Mouse (Mus musculus) forebrain, embryonic 12.5 days (tissue): ENCODE measurements around the gene Tpt1. TPM values are rescaled to one million over a fixed set of nuclear protein-coding genes. Genes with fewer than 3 reads are reported as not detected.

Experiments
- ATAC-seq: fragments of 200-750 bp; cut with Nextera tagmentation; 2 replicates; pipeline ENCODE4 v1.8.0; 2017; ENCODE audit warnings: moderate TSS enrichment; ENCODE audit not compliant: low FRiP score
- H3K27ac ChIP-seq: fragments of 300-500 bp; sonication (generic); 2 replicates; pipeline ENCODE4 v1.5.1; 2016; ENCODE audit warnings: mild to moderate bottlenecking
- H3K27me3 ChIP-seq: fragments of 300-500 bp; sonication (generic); 2 replicates; pipeline ENCODE4 v1.6.1; 2016; ENCODE audit warnings: mild to moderate bottlenecking
- H3K36me3 ChIP-seq: fragments of 300-500 bp; sonication (generic); replicated peaks from 2 replicates; pipeline ENCODE4 v1.6.1; 2016; ENCODE audit warnings: mild to moderate bottlenecking
- H3K4me1 ChIP-seq: fragments of 300-500 bp; sonication (generic); 2 replicates; pipeline ENCODE4 v1.6.1; 2016
- H3K4me2 ChIP-seq: fragments of 300-500 bp; sonication (generic); 2 replicates; pipeline ENCODE4 v1.6.1; 2016; ENCODE audit warnings: mild to moderate bottlenecking, moderate library complexity
- H3K4me3 ChIP-seq: fragments of 300-500 bp; sonication (generic); replicated peaks from 2 replicates; pipeline ENCODE4 v1.5.1; 2016; ENCODE audit warnings: mild to moderate bottlenecking
- H3K9ac ChIP-seq: fragments of 300-500 bp; sonication (generic); 2 replicates; pipeline ENCODE4 v1.6.1; 2016; ENCODE audit warnings: mild to moderate bottlenecking
- H3K9me3 ChIP-seq: fragments of 300-500 bp; sonication (generic); 2 replicates; pipeline ENCODE4 v1.6.1; 2016
- WGBS: fragments of 180-500 bp; shearing (Covaris S2); methylation state at CpG from one replicate; pipeline ENCODE4 v1.1.7; 2016; 5-methylcytosine and 5-hydroxymethylcytosine counted together
- polyA plus RNA-seq: library from polyadenylated mRNA; unstranded; fragments of >200 nt; fragmentation: Nextera tagmentation; extraction: Ambion mirVana; gene quantifications from 2 replicates; pipeline ENCODE4 v1.2.1, GENCODE M21; 2016

Tpt1 gene
- polyA plus RNA-seq, 1 experiment from 2014 or later = 986 TPM

DNA sequence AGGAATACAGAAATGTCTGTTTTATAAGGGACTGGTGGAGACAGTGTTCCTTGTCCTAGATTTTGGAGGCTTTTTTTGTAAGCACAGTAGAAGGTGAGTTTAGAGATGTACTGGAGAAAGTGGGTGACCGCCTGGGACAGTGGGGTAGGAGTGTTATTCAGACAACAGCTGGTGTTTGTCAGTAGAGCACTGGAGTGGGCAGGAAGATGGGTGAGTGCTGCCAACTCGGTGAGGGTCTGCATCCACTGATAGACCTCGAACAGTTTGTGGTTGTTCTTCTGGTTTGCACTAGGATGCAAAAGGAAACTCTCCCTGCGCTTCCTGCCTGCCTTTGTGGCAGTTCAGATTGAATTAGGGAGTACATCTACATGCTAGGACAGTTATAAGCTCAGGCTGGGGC is 2.8 kb downstream of the Tpt1 start:
- 86% methylated on average over 4 of the region's 4 CpGs for WGBS
- Histone ChIP-seq H3K27me3 (no peaks in the 10 kb centered on the region), H3K9ac (no peak overlapping the region), H3K4me1 (peaks cover 40% of the 10 kb centered on the region), H3K9me3 (no peaks in the 10 kb centered on the region), H3K4me2 (0 out of 2 replicates have a peak overlapping the region, but pooled peaks have one; percentile 11), H3K27ac (no peak overlapping the region; the same call in 1 of the 2 replicates), H3K36me3 (peaks cover 56% of the 10 kb centered on the region), H3K4me3 (no peak overlapping the region)
- no peak for ATAC-seq

DNA sequence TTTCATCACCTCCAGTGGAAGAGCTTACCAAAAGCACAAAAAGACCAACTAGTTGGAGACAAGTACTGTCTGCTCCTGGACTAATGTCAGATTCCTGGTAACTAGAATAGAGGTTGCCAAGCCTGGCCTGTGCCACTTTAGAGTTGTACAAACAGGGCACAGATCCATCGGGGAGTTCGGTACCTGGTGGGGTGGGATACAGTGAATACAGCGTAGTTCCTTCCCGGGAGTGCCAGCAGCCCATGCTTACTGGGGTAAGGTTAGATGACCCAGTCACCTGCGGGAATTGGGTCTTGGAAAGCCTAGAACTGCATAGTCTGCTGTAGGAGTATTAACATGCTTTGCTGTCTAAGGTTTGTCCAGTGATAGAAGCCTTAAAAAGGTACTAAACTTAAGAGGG is 3.6 kb downstream of the Tpt1 start:
- ATAC-seq = no peak
- no peak overlapping the region for H3K27ac ChIP-seq
- WGBS = 93% methylated on average over 5 of the region's 5 CpGs
- H3K36me3 ChIP-seq = peaks cover 56% of the 10 kb centered on the region
- H3K4me3 ChIP-seq = no peak overlapping the region
- H3K4me2 ChIP-seq = no peak overlapping the region
- no peaks in the 10 kb centered on the region for H3K9me3 ChIP-seq
- peaks cover 40% of the 10 kb centered on the region for H3K4me1 ChIP-seq
- H3K27me3 ChIP-seq = no peaks in the 10 kb centered on the region
- no peak overlapping the region for H3K9ac ChIP-seq

DNA sequence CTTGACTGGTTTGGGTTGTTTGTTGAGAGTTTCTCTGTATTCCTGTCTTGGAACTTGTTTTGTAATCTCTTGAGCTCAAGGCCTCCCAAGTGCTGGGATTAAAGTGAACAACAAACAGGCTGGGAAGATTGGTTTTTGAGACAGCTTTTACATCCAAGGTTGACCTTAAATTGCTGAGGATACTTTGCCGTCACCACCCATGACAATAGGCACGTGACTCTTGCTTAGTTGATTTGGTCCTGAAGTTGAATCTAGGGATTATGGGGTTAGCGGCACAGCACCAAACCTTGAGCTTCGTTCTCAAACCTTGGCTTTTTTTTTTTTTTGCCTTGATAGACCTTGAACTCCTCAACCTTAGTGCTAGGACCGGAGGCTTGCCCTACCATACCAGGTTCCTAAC is 4.3 kb downstream of the Tpt1 start:
- H3K4me2 ChIP-seq = no peak overlapping the region
- 79% methylated on average over 5 of the region's 5 CpGs for WGBS
- no peak overlapping the region for H3K27ac ChIP-seq
- H3K9ac ChIP-seq = no peak overlapping the region
- no peak overlapping the region for H3K4me3 ChIP-seq
- peaks cover 56% of the 10 kb centered on the region for H3K36me3 ChIP-seq
- no peaks in the 10 kb centered on the region for H3K27me3 ChIP-seq
- H3K9me3 ChIP-seq = no peaks in the 10 kb centered on the region
- H3K4me1 ChIP-seq = peaks cover 38% of the 10 kb centered on the region
- ATAC-seq = no peak

DNA sequence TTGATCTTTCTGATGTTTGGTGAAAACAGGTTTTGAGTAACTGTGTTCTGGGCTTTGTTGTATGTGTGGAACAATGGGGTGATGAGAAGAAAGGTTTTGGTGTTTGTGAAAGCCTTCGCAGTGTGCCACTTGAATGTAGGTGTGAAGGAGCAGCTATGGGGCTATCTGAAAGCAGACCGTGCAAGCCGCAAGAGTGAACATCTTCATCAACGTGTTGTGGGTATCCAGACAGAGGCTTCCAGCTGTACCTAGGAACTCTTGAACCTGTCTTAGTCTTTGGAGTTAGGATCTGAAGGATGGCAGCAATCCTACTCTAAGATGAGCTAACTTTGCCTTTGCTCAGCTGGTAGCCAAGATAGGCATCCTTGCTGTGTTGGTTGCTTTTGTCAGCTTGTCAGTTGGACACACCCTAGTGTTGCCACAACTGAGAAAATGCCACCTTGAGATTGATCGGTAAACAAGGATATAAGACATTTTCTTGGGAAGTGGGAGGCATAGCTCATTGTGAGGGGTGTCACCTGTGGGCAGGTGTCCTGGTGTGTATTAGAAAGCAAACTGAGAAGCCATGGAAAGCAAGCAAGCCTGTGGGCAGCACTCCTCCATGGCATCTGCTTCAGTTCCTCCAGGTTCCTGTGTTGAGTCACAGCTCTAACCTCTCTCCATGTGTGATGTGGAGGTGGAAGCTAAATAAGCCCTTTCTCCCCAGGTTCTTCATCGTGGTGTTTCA is 5.1 kb downstream of the Tpt1 start:
- H3K27me3 ChIP-seq = no peaks in the 10 kb centered on the region
- H3K4me3 ChIP-seq = no peak overlapping the region
- peak overlapping the region; percentile 43; the same call in 1 of the 2 replicates for H3K27ac ChIP-seq
- ATAC-seq = no peak
- no peak overlapping the region for H3K9ac ChIP-seq
- H3K4me1 ChIP-seq = peaks cover 37% of the 10 kb centered on the region
- 81% methylated on average over 6 of the region's 6 CpGs for WGBS
- no peak overlapping the region for H3K4me2 ChIP-seq
- H3K36me3 ChIP-seq = peaks cover 59% of the 10 kb centered on the region
- H3K9me3 ChIP-seq = no peaks in the 10 kb centered on the region

DNA sequence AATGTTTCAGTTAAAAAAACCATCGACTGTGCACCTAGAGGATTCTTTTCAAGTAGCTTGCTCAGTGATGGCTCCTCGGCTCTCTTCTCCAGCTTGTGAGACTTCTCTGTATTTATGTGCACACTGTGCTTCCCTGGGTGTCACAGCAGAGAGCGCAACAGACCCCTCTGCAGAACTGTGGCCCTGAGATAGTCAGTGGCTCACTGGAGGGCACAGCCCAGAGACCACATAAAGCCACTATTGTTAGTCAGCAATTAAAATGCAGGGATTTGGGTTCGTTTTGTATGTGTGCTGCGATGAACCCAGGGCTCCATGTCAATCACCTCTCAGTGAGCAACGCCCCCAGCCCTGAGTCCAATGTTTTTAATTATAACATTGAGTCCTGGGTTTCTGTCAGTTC is 5.9 kb downstream of the Tpt1 start:
- H3K9ac ChIP-seq = no peak overlapping the region
- 15% methylated on average over 6 of the region's 6 CpGs for WGBS
- H3K4me3 ChIP-seq = no peak overlapping the region
- H3K4me2 ChIP-seq = no peak overlapping the region
- peak; percentile 77 for ATAC-seq
- H3K4me1 ChIP-seq = peaks cover 37% of the 10 kb centered on the region
- no peaks in the 10 kb centered on the region for H3K9me3 ChIP-seq
- peak overlapping the region; percentile 57 for H3K27ac ChIP-seq
- H3K27me3 ChIP-seq = no peaks in the 10 kb centered on the region
- H3K36me3 ChIP-seq = peaks cover 59% of the 10 kb centered on the region

DNA sequence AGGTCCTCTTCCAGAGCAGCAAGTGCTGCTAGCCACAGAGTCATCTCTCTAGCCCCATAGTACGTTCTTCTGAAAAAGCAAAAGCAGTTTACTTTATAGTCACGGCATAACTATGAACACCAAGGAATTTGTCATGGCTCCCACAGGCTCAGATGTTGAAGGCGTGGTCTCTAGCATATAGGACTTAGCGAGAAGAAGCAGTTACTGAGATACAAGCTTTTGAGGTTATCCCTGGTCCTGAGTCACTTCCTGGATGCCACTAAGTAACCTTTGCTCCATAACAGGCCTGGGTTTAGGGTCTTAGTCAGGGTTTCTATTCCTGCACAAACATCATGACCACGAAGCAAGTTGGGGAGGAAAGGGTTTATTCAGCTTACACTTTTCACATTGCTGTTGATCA is 7.1 kb downstream of the Tpt1 start:
- no peaks in the 10 kb centered on the region for H3K9me3 ChIP-seq
- no peaks in the 10 kb centered on the region for H3K27me3 ChIP-seq
- H3K4me3 ChIP-seq = no peak overlapping the region
- no peak overlapping the region for H3K9ac ChIP-seq
- 96% methylated on average over 5 of the region's 5 CpGs for WGBS
- H3K4me1 ChIP-seq = peaks cover 31% of the 10 kb centered on the region
- peaks cover 55% of the 10 kb centered on the region for H3K36me3 ChIP-seq
- ATAC-seq = no peak
- no peak overlapping the region for H3K27ac ChIP-seq
- H3K4me2 ChIP-seq = no peak overlapping the region

DNA sequence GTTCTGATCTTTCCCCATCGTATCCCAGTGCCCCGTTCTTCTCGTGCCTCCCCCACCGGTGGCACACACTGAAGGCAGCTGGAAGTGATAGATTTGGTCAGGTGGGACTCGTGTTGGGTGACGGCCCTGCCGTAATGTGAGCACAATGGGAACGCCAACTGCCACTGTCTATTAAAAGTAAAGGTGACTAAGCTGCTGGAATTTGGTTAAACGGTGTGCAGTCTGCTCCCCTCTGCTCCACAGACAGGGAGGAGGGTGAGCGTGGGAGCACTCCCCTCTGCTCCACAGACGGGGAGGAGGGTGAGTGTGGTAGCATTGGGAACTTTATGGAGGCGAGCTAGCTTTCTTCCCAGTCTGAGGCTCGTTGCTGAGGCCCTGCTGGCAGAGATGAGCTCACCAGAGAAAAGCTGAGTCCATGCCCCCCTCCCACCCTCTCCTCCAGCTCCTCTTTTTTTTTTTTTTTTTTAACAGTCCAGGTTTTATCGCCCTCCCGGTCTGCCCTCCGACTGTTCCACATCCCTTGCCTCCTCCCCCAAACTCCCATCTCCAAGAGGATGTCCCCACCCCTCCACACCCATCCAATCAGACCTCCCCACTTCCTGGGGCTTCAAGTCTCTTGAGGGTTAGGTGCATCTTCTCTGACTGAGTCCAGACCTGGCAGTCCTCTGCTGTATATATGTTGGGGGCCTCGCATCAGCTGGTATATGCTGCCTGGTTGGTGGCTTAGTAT is 10.5 kb downstream of the Tpt1 start:
- Histone ChIP-seq H3K4me1 (0 out of 2 replicates have a peak, but pooled peaks cover 3% of the 10 kb centered on the region), H3K9ac (no peak overlapping the region), H3K27me3 (no peaks in the 10 kb centered on the region), H3K27ac (no peak overlapping the region), H3K36me3 (peaks cover 24% of the 10 kb centered on the region), H3K4me2 (no peak overlapping the region), H3K4me3 (no peak overlapping the region), H3K9me3 (no peaks in the 10 kb centered on the region)
- no peak for ATAC-seq
- WGBS = 68% methylated on average over 17 of the region's 17 CpGs

DNA sequence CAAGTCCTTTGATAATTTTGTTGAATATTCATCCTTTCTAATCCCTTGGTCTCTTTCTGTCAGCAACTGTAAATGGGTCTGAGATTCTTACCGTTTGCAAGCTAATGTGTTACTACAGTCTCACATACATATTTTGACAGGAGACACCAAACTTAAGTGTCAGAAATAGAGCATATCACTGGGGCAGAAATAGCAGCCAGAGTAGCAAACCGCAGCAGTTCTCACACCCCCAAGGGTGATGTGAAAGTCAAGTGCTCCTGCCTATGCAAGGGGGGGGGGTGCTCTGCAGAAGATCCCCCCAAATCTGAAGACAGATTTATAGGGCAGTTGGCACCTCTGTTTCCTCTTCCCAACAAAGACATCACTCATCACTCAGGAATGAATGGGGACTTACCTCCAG is 13.3 kb downstream of the Tpt1 start:
- H3K4me2 ChIP-seq = no peak overlapping the region
- no peaks in the 10 kb centered on the region for H3K4me1 ChIP-seq
- H3K36me3 ChIP-seq = 0 out of 2 replicates have a peak, but pooled peaks cover 6% of the 10 kb centered on the region
- WGBS = 81% methylated on average over 2 of the region's 2 CpGs
- H3K27me3 ChIP-seq = no peaks in the 10 kb centered on the region
- no peak overlapping the region for H3K27ac ChIP-seq
- no peak overlapping the region for H3K9ac ChIP-seq
- ATAC-seq = no peak
- H3K4me3 ChIP-seq = no peak overlapping the region
- H3K9me3 ChIP-seq = no peaks in the 10 kb centered on the region

DNA sequence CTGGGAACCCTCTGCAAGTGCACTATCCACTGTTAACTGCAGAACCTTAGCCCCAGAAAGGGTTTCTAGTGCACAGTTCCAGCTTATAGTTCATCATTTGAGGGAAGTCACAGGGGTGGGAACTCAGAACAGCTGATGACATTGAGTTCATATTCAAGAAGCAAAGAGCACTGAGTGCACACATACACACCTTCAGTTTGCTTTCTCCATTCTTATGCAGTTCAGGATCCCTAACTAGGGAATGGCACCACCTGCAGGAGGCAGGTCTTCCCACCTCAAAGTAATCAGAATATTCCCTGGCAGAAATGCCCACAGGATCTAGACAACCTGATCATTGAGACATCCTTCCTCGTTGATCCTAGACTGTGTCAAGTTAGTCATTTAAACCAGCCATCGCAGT is 14.7 kb downstream of the Tpt1 start:
- Histone ChIP-seq H3K36me3 (0 out of 2 replicates have a peak, but pooled peaks cover 3% of the 10 kb centered on the region), H3K27me3 (no peaks in the 10 kb centered on the region), H3K27ac (no peak overlapping the region), H3K4me3 (no peak overlapping the region), H3K9me3 (no peaks in the 10 kb centered on the region), H3K9ac (no peak overlapping the region), H3K4me1 (peaks cover 8% of the 10 kb centered on the region), H3K4me2 (no peak overlapping the region)
- WGBS = 80% methylated on average over 2 of the region's 2 CpGs
- ATAC-seq = no peak

DNA sequence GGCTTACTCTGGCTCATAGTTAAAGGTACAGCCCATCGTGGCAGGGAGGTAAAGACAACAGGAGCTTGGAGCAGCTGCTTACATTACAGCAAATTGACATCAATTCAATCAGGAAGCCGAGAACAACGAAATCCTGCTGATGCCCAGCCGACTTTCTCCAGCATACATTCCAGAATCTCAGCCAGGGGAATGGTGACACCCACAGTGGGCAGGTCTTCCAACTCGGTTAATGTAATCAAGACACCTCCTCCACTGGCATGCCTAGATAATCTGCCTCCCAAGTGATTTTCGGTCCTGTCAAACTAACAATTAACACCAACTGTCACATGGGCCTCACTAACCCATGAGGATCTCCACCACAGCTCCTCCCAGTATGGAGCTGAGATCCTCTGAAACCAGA is 17.8 kb downstream of the Tpt1 start:
- no peak overlapping the region for H3K27ac ChIP-seq
- no peaks in the 10 kb centered on the region for H3K9me3 ChIP-seq
- 94% methylated on average over 6 of the region's 6 CpGs for WGBS
- peaks cover 8% of the 10 kb centered on the region for H3K4me1 ChIP-seq
- no peak overlapping the region for H3K4me3 ChIP-seq
- H3K36me3 ChIP-seq = no peaks in the 10 kb centered on the region
- no peak overlapping the region for H3K4me2 ChIP-seq
- H3K27me3 ChIP-seq = no peaks in the 10 kb centered on the region
- H3K9ac ChIP-seq = no peak overlapping the region
- ATAC-seq = no peak

DNA sequence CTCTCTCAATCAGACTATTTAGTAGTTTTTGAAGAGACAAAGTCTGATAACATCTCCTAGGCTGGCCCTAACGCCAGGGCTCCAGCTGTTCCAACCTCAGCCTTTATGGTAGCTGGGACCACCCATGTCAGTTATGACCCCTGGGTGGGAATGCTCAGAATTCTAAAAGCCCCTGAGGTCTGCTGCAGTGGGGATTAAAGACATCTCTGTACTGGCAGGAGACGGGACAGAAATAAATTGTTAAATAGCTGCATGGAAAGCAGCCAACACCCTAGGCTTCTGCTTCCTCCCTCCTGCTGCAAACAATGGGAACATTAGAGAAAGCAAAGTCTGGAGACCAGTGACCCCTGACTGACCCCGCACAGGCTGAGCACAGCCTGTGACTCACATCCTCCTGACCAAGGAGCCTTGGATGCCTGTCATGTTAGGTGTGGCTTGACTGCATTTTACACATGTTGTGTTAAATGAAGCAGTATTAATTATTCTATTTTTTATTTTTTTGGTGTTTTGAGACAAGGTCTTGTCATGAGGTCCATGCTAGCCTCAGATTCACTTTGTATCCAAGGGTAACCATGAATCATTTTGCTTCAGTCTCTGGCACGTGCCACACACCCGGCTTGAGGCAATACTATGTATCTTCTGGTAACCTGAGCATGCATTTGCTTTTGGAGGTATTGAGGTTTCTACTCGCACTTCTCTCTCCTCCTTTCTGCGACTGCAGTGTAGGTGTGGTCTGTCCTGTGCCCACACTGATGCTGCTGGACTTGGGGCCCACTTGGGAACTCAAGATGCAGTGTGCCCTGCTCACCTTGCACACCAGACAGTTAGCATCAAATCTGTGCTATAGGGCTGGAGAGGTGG is 18.9 kb downstream of the Tpt1 start:
- ATAC-seq = peak; percentile 75
- Histone ChIP-seq H3K27me3 (no peaks in the 10 kb centered on the region), H3K4me3 (no peak overlapping the region), H3K9ac (no peak overlapping the region), H3K9me3 (no peaks in the 10 kb centered on the region), H3K36me3 (no peaks in the 10 kb centered on the region), H3K27ac (peak overlapping the region; percentile 19; the same call in 1 of the 2 replicates), H3K4me1 (peaks cover 8% of the 10 kb centered on the region), H3K4me2 (no peak overlapping the region)
- 11% methylated on average over 7 of the region's 7 CpGs for WGBS

DNA sequence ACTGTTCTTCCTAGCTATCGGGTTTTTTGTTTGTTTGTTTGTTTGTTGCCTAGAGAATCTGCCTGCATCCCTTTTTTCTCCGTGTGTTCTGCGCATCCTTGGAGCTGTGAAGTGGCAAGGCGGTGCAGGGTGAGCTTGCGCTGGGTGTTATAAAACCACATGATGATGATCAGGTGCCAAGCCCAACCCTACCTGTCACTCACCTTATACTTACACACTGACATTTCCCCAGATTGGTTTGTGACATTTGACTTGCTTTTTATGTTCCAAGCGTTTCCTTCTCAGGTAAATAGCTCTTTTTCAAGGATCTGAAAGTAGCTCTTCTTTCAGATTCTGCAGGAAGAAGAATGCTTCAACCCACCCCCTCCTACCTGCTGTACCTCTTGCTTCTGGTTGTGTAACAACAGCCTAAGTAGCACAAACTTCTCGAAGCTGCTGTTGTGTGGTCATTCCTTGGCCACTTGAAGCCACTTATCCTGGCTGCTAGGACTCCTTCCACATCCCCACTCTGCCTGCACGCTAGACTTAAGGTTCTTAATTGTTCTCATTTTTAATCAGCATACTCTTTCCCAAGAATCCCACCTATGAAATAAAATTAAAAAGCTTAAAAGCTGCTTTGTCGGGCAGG is 21.9 kb downstream of the Tpt1 start:
- no peak for ATAC-seq
- H3K36me3 ChIP-seq = no peaks in the 10 kb centered on the region
- WGBS = 79% methylated on average over 9 of the region's 9 CpGs

More for the DNA sequence above, 21.9 kb downstream of the Tpt1 start:
- Histone ChIP-seq H3K4me2 (no peak overlapping the region), H3K27me3 (no peaks in the 10 kb centered on the region), H3K9me3 (no peaks in the 10 kb centered on the region), H3K9ac (no peak overlapping the region), H3K27ac (no peak overlapping the region), H3K4me1 (peaks cover 14% of the 10 kb centered on the region), H3K4me3 (no peak overlapping the region)
